Mouse (Mus musculus): Measurements from ENCODE around the gene Plin5. TPM values are rescaled to one million over a fixed set of nuclear protein-coding genes. Genes with fewer than 3 reads are reported as not detected.
"Not testable (repeated sequence)": the region's sequence is repeated elsewhere in the genome, so short reads cannot be mapped to it uniquely, and the experiment has no call there.

The Plin5 gene
- total and polyA plus RNA-seq, 2 experiments from 2014 or later: 4.3 to 4.8 TPM

- no peaks in the 10 kb centered on the region for H3K4me1 ChIP-seq (ENCODE audit: insufficient read depth, low read length)
- H3K4me3 ChIP-seq (ENCODE audit: low read depth, low read length): no peak overlapping the region
- H3K27ac ChIP-seq (ENCODE audit: low read depth, low read length): no peak overlapping the region
- no peak for DNase-seq (ENCODE audit: low spot score)
- no peak for TF ChIP-seq CTCF (IDR thresholded peaks at IDR 0.05)
- no peak overlapping the region for H3K4me2 ChIP-seq (ENCODE audit: low read depth, low read length, poor library complexity, severe bottlenecking)
- no peaks in the 10 kb centered on the region for H3K27me3 ChIP-seq (ENCODE audit: insufficient read depth, low read length)
- ATAC-seq (ENCODE audit: low FRiP score): no peak
- no peak overlapping the region for H3K9ac ChIP-seq (replicated peaks; ENCODE audit: low read length, poor library complexity, severe bottlenecking)
- no peaks in the 10 kb centered on the region for H3K9me3 ChIP-seq (ENCODE audit: low read length)
- peaks cover 20% of the 10 kb centered on the region for H3K36me3 ChIP-seq (ENCODE audit: insufficient read depth, low read length)
- 76% methylated on average over 4 of the region's 4 CpGs for WGBS
Observed at GRCm38 (mm10) chr17:56106981-56107380, 10.4 kb downstream of the Plin5 start.

DNA sequence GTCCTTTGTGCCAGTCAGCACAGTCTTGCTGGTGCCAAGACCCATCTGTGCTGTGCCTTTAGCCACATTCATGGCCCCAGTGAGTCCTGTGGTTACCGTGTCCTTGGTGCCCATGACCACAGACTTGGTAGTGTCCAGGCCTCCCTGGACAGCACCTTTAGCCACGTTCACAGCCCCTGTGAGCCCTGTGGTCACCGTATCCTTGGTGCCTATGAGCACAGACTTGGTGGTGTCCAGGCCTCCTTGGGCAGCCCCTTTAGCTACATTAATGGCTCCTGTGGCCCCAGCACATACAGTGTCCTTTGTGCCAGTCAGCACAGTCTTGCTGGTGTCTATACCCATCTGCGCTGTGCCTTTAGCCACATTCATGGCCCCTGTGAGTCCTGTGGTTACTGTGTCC, 11.0 kb downstream of the Plin5 start:
- not testable (repeated sequence) for ATAC-seq (ENCODE audit: low FRiP score); H3K9me3 ChIP-seq (ENCODE audit: low read length); DNase-seq (ENCODE audit: low spot score); H3K27me3 ChIP-seq (ENCODE audit: insufficient read depth, low read length); H3K4me3 ChIP-seq (ENCODE audit: low read depth, low read length); H3K4me1 ChIP-seq (ENCODE audit: insufficient read depth, low read length); H3K9ac ChIP-seq (replicated peaks; ENCODE audit: low read length, poor library complexity, severe bottlenecking); H3K27ac ChIP-seq (ENCODE audit: low read depth, low read length); H3K4me2 ChIP-seq (ENCODE audit: low read depth, low read length, poor library complexity, severe bottlenecking)
- 100% methylated on average over 4 of the region's 4 CpGs for WGBS
- H3K36me3 ChIP-seq (ENCODE audit: insufficient read depth, low read length): peaks cover 25% of the 10 kb centered on the region

DNA sequence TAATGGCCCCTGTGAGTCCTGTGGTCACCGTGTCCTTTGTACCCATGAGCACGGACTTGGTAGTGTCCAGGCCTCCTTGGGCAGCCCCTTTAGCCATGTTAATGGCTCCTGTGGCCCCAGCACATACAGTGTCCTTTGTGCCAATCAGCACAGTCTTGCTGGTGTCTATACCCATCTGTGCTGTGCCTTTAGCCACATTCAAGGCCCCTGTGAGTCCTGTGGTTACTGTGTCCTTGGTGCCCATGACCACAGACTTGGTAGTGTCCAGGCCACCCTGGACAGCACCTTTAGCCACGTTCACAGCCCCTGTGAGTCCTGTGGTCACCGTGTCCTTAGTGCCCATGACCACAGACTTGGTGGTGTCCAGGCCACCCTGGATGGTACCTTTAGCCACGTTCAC, 12.6 kb downstream of the Plin5 start:
- H3K9ac ChIP-seq (replicated peaks; ENCODE audit: low read length, poor library complexity, severe bottlenecking); H3K4me2 ChIP-seq (ENCODE audit: low read depth, low read length, poor library complexity, severe bottlenecking); H3K27ac ChIP-seq (ENCODE audit: low read depth, low read length); H3K27me3 ChIP-seq (ENCODE audit: insufficient read depth, low read length); H3K4me3 ChIP-seq (ENCODE audit: low read depth, low read length); DNase-seq (ENCODE audit: low spot score); ATAC-seq (ENCODE audit: low FRiP score); H3K4me1 ChIP-seq (ENCODE audit: insufficient read depth, low read length); H3K9me3 ChIP-seq (ENCODE audit: low read length): not testable (repeated sequence)
- H3K36me3 ChIP-seq (ENCODE audit: insufficient read depth, low read length): peaks cover 41% of the 10 kb centered on the region
- WGBS: 96% methylated on average over 2 of the region's 5 CpGs

DNA sequence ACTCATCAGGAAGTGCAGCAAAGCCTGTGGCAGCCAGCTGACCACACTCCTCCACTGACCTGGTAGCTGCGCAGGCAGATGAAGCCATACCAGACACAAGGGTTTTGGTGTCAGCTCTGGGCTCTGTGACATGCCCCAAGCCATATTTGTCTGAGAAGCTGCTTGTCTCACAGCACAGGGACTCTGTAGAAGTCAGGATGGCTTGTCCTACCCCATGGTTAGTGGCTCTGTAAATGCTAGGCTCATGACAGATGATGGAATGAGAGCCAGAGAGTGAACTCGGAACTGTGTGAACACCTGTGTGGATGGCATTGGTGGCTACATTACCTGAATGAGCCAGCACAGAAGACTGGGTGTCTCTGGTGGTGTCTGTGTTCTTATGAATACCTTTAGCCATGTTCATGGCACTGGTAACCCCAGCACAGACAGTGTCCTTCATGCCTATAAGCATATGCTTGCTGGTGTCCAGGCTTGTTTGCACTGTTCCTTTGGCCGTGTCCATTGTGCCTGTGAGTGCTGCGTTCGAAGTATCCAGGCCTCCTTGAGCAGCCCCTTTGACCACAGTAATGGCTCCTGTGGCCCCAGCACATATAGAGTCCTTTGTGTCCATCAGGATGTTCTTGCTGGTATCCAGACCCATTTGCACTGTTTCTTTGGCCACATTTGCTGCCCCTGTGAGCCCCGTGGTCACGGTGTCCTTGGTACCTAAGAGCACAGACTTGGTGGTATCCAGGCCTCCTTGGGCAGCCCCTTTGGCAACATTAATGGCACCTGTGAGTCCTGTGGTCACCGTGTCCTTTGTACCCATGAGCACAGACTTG, 13.7 kb downstream of the Plin5 start:
- H3K27ac ChIP-seq (ENCODE audit: low read depth, low read length): no peak overlapping the region
- DNase-seq (ENCODE audit: low spot score) (no peak), ATAC-seq (ENCODE audit: low FRiP score) (no peak)
- 95% methylated on average over 8 of the region's 8 CpGs for WGBS
- H3K4me2 ChIP-seq (ENCODE audit: low read depth, low read length, poor library complexity, severe bottlenecking): no peak overlapping the region
- peaks cover 50% of the 10 kb centered on the region for H3K36me3 ChIP-seq (ENCODE audit: insufficient read depth, low read length)
- H3K9ac ChIP-seq (replicated peaks; ENCODE audit: low read length, poor library complexity, severe bottlenecking): no peak overlapping the region
- no peaks in the 10 kb centered on the region for H3K27me3 ChIP-seq (ENCODE audit: insufficient read depth, low read length)
- H3K9me3 ChIP-seq (ENCODE audit: low read length): no peaks in the 10 kb centered on the region
- no peak overlapping the region for H3K4me3 ChIP-seq (ENCODE audit: low read depth, low read length)
- no peaks in the 10 kb centered on the region for H3K4me1 ChIP-seq (ENCODE audit: insufficient read depth, low read length)
- TF ChIP-seq CTCF (IDR thresholded peaks at IDR 0.05): no peak

GRCm38 (mm10) chr17:56102927-56103326, 14.5 kb downstream of the Plin5 start:
- ATAC-seq (ENCODE audit: low FRiP score): no peak
- WGBS: 96% methylated on average over 9 of the region's 9 CpGs
- no peaks in the 10 kb centered on the region for H3K27me3 ChIP-seq (ENCODE audit: insufficient read depth, low read length)

GRCm38 (mm10) chr17:56102158-56102557, 15.2 kb downstream of the Plin5 start:
- Histone ChIP-seq H3K9ac (replicated peaks; ENCODE audit: low read length, poor library complexity, severe bottlenecking) (no peak overlapping the region), H3K27me3 (ENCODE audit: insufficient read depth, low read length) (no peaks in the 10 kb centered on the region), H3K27ac (ENCODE audit: low read depth, low read length) (no peak overlapping the region), H3K4me3 (ENCODE audit: low read depth, low read length) (no peak overlapping the region), H3K9me3 (ENCODE audit: low read length) (no peaks in the 10 kb centered on the region), H3K36me3 (ENCODE audit: insufficient read depth, low read length) (peaks cover 62% of the 10 kb centered on the region), H3K4me1 (ENCODE audit: insufficient read depth, low read length) (no peaks in the 10 kb centered on the region), H3K4me2 (ENCODE audit: low read depth, low read length, poor library complexity, severe bottlenecking) (no peak overlapping the region)
- 93% methylated on average over 5 of the region's 5 CpGs for WGBS
- no peak for TF ChIP-seq CTCF (IDR thresholded peaks at IDR 0.05)
- ATAC-seq (ENCODE audit: low FRiP score) (no peak), DNase-seq (ENCODE audit: low spot score) (no peak)

More at GRCm38 (mm10) chr17:56102927-56103326, 14.5 kb downstream of the Plin5 start:
- Histone ChIP-seq H3K4me3 (ENCODE audit: low read depth, low read length) (no peak overlapping the region), H3K36me3 (ENCODE audit: insufficient read depth, low read length) (peaks cover 56% of the 10 kb centered on the region), H3K4me1 (ENCODE audit: insufficient read depth, low read length) (no peaks in the 10 kb centered on the region), H3K27ac (ENCODE audit: low read depth, low read length) (no peak overlapping the region), H3K9ac (replicated peaks; ENCODE audit: low read length, poor library complexity, severe bottlenecking) (no peak overlapping the region), H3K9me3 (ENCODE audit: low read length) (no peaks in the 10 kb centered on the region), H3K4me2 (ENCODE audit: low read depth, low read length, poor library complexity, severe bottlenecking) (no peak overlapping the region)
- no peak for DNase-seq (ENCODE audit: low spot score)
- no peak for TF ChIP-seq CTCF (IDR thresholded peaks at IDR 0.05)
